Mouse (Mus musculus) limb, embryonic 14.5 days (tissue): Measurements from ENCODE around the gene Zmat5. TPM values are rescaled to one million over a fixed set of nuclear protein-coding genes. Genes with fewer than 3 reads are reported as not detected.
A peak's percentile ranks its signal among the peaks of the same experiment; 100 is the strongest.

Experiments
- ATAC-seq: fragments of 200-750 bp; cut with Nextera tagmentation; 2 replicates; pipeline ENCODE4 v1.8.0; 2017; ENCODE audit warnings: low read depth, moderate number of reproducible peaks, moderate TSS enrichment; ENCODE audit not compliant: low FRiP score
- DNase-seq: peaks from one replicate; pipeline ENCODE4 v3.0.0-alpha.2; 2015; ENCODE audit warnings: low spot score
- H3K27ac ChIP-seq: fragments of 300-500 bp; sonication (generic); replicated peaks from 2 replicates; pipeline ENCODE4 v1.5.1; 2014; ENCODE audit warnings: low read depth, mild to moderate bottlenecking, low read length, moderate library complexity, mixed read lengths
- H3K27me3 ChIP-seq: fragments of 300-500 bp; sonication (generic); 2 replicates; pipeline ENCODE4 v1.6.1; 2014; ENCODE audit warnings: low read length, mixed read lengths; ENCODE audit not compliant: control insufficient read depth, insufficient read depth
- H3K36me3 ChIP-seq: fragments of 300-500 bp; sonication (generic); 2 replicates; pipeline ENCODE4 v1.6.1; 2014; ENCODE audit warnings: mild to moderate bottlenecking, low read length, moderate library complexity, mixed read lengths; ENCODE audit not compliant: control insufficient read depth, insufficient read depth
- H3K4me1 ChIP-seq: fragments of 300-500 bp; sonication (generic); 2 replicates; pipeline ENCODE4 v1.6.1; 2014; ENCODE audit warnings: antibody characterized with exemption, low read length, mixed read lengths; ENCODE audit not compliant: control insufficient read depth, insufficient read depth
- H3K4me2 ChIP-seq: fragments of 300-500 bp; sonication (generic); replicated peaks from 2 replicates; pipeline ENCODE4 v1.6.1; 2014; ENCODE audit warnings: low read depth, mild to moderate bottlenecking, low read length, moderate library complexity; ENCODE audit not compliant: severe bottlenecking
- H3K4me3 ChIP-seq: fragments of 300-500 bp; sonication (generic); replicated peaks from 2 replicates; pipeline ENCODE4 v1.5.1; 2014; ENCODE audit warnings: low read length
- H3K9ac ChIP-seq: fragments of 300-500 bp; sonication (generic); 2 replicates; pipeline ENCODE4 v1.6.1; 2014; ENCODE audit warnings: mild to moderate bottlenecking, low read depth, low read length, moderate library complexity; ENCODE audit not compliant: severe bottlenecking
- H3K9me3 ChIP-seq: fragments of 300-500 bp; sonication (generic); 2 replicates; pipeline ENCODE4 v1.6.1; 2016; ENCODE audit warnings: low read length; ENCODE audit not compliant: control insufficient read depth
- POLR2A ChIP-seq: fragments of 200-500 bp; IDR thresholded peaks from 2 replicates; pipeline ENCODE4 v1.8.0; 2012; ENCODE audit warnings: inconsistent platforms, mild to moderate bottlenecking, moderate library complexity, borderline replicate concordance; ENCODE audit not compliant: insufficient read depth, insufficient read length; ENCODE audit errors: extremely low read depth
- WGBS: fragments of 180-500 bp; shearing (Covaris S2); extraction: QIAGEN DNeasy Blood & Tissue Kit; methylation state at CpG from one replicate; pipeline ENCODE4 v1.1.7; 2014; 5-methylcytosine and 5-hydroxymethylcytosine counted together
- polyA plus RNA-seq, 2 experiments: library from polyadenylated mRNA; depleted of rRNA in 1 of 2; stranded (reverse) in 1 of 2; unstranded in 1 of 2; fragments of >200 nt; fragmentation: Nextera tagmentation in 1 of 2; extraction: Ambion mirVana in 1 of 2; gene quantifications; 2 replicates each; pipeline versions ENCODE4 v1.2.1 to v1.2.3; 2012 to 2014

The Zmat5 gene
- polyA plus RNA-seq (2012; rRNA removed) (42.1 TPM in 2 replicates), polyA plus RNA-seq (2014; fragmentation: Nextera tagmentation; extraction: Ambion mirVana) (56.4 and 61.3 TPM in 2 replicates)

- DNase-seq = peak; percentile 94
- WGBS = 0% methylated on average over 47 of the region's 47 CpGs
- H3K27me3 ChIP-seq = no peaks in the 10 kb centered on the region
- peak within 1 kb of the TSS; percentile 85 for H3K4me3 ChIP-seq
- peak within 1 kb of the TSS; percentile 84 for H3K9ac ChIP-seq
- H3K27ac ChIP-seq = no peak within 1 kb of the TSS
- ATAC-seq = peak; percentile 95
- peak; percentile 89; the same call in 1 of the 2 replicates for TF ChIP-seq POLR2A
- H3K4me1 ChIP-seq = peaks cover 10% of the 10 kb centered on the region
- peaks cover 20% of the 10 kb centered on the region for H3K36me3 ChIP-seq
- no peaks in the 10 kb centered on the region for H3K9me3 ChIP-seq
- H3K4me2 ChIP-seq = peak within 1 kb of the TSS; percentile 82
Measured at GRCm38 (mm10) chr11:4704072-4704964, at the start of gene Zmat5, which contains the start of gene Uqcr10. Gene Zmat5, plus strand, starts transcription at chr11:4704678. Gene Uqcr10, minus strand, starts transcription at chr11:4704342.

GRCm38 (mm10) chr11:4659818-4660217, 44.7 kb upstream of the Zmat5 start:
- no peak for TF ChIP-seq POLR2A
- no peak for DNase-seq
- no peak overlapping the region for H3K4me2 ChIP-seq
- no peak for ATAC-seq
- no peak overlapping the region for H3K4me3 ChIP-seq
- H3K9ac ChIP-seq = no peak overlapping the region
- H3K9me3 ChIP-seq = no peaks in the 10 kb centered on the region
- H3K36me3 ChIP-seq = peaks cover 59% of the 10 kb centered on the region
- H3K27me3 ChIP-seq = no peaks in the 10 kb centered on the region
- H3K4me1 ChIP-seq = no peaks in the 10 kb centered on the region
- 87% methylated on average over 1 of the region's 1 CpGs for WGBS
- H3K27ac ChIP-seq = no peak overlapping the region

- H3K9me3 ChIP-seq = no peaks in the 10 kb centered on the region
- H3K4me1 ChIP-seq = no peaks in the 10 kb centered on the region
- no peak overlapping the region for H3K4me3 ChIP-seq
- no peak overlapping the region for H3K4me2 ChIP-seq
- H3K9ac ChIP-seq = no peak overlapping the region
- DNase-seq (no peak), ATAC-seq (no peak)
- H3K27me3 ChIP-seq = no peaks in the 10 kb centered on the region
- peaks cover 56% of the 10 kb centered on the region for H3K36me3 ChIP-seq
- no peak for TF ChIP-seq POLR2A
- no peak overlapping the region for H3K27ac ChIP-seq
- 80% methylated on average over 7 of the region's 7 CpGs for WGBS
Measured at GRCm38 (mm10) chr11:4660309-4661025, 44.0 kb upstream of the Zmat5 start.

- DNase-seq (no peak), ATAC-seq (no peak)
- H3K9ac ChIP-seq = no peak overlapping the region
- 86% methylated on average over 4 of the region's 4 CpGs for whole genome bisulfite sequencing
- H3K36me3 ChIP-seq = peaks cover 50% of the 10 kb centered on the region
- no peaks in the 10 kb centered on the region for H3K4me1 ChIP-seq
- no peak overlapping the region for H3K27ac ChIP-seq
- H3K4me2 ChIP-seq = no peak overlapping the region
- H3K4me3 ChIP-seq = no peak overlapping the region
- TF ChIP-seq POLR2A = no peak
- H3K9me3 ChIP-seq = no peaks in the 10 kb centered on the region
- no peaks in the 10 kb centered on the region for H3K27me3 ChIP-seq
Measured at GRCm38 (mm10) chr11:4661324-4661723, 43.2 kb upstream of the Zmat5 start.

GRCm38 (mm10) chr11:4661871-4662495, 42.5 kb upstream of the Zmat5 start:
- Histone ChIP-seq H3K9ac (no peak overlapping the region), H3K27me3 (no peaks in the 10 kb centered on the region), H3K36me3 (peaks cover 51% of the 10 kb centered on the region), H3K27ac (no peak overlapping the region), H3K4me2 (no peak overlapping the region), H3K4me3 (no peak overlapping the region), H3K9me3 (no peaks in the 10 kb centered on the region), H3K4me1 (no peaks in the 10 kb centered on the region)
- DNase-seq (no peak), ATAC-seq (no peak)
- 90% methylated on average over 10 of the region's 10 CpGs for WGBS
- no peak for TF ChIP-seq POLR2A
